Mouse (Mus musculus): Measurements from ENCODE around the gene Ado. TPM values are rescaled to one million over a fixed set of nuclear protein-coding genes. Genes with fewer than 3 reads are reported as not detected.

Ado gene
- total RNA-seq, 1 experiment from 2014 or later, result 21.4 TPM

DNA sequence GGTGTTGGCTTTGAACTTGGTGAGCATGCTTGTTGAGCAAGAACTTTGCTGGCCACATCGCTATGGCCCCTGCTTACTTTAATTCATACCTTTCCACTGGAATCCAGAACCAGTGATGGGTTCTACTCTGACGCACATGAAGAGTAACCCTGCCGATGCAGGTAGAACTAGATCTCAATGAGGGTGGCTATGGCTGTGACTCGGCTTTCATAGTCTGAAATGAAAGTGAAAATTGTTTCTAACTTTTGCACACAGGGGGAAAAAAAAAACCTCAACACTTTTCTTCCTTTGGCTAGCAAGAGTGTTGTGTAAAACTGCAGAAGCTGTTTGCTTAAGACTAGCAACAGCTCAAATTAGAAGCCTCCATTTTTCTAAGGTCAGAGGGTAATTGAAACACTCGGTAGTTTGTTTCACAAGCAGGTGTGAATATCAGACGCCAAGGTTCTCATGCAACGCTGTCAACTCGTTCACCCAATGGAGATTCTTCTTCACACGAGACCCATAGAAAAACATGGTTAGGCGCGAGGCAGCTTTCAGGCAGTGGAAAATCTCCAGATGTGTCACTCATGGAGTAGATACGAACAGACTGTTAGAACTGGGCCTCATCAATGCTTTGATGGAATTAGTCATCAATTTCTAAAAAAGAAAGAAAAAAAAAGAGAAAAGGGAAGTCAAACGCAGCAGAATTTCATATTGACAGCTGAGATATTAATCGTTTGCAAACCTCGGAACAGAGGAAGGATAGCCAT, 51.4 kb downstream of the Ado start:
- ATAC-seq (replicated peaks in 1 of 2; ENCODE audit: insufficient read depth in 1 of 2, low FRiP score in 2 of 2, low TSS enrichment in 1 of 2, low read depth in 1 of 2, poor library complexity in 2 of 2, severe bottlenecking in 2 of 2), result 0 out of 4 replicates have a peak, but pooled peaks of 1 of the 2 experiments have one; percentile 7

Other genes starting within 250 kb of the Ado start
- 8.5 and 8.8 TPM in 2 replicates for gene Egr2, start 13.5 kb downstream of the Ado start, total RNA-seq (2017)

All from hematopoietic stem cell, adult 5-6 weeks (primary cell).